Mouse (Mus musculus) CD4-positive, CD25-positive, alpha-beta regulatory T cell, adult 2 months (primary cell): ENCODE data around the gene Tm6sf1.
"Not testable (repeated sequence)": the region's sequence is repeated elsewhere in the genome, so short reads cannot be mapped to it uniquely, and the experiment has no call there.

Experiments used
- DNase-seq: peaks from one replicate; pipeline ENCODE4 v3.0.0-alpha.2; 2012; ENCODE audit warnings: low read depth, low spot score

Tm6sf1 gene

DNA sequence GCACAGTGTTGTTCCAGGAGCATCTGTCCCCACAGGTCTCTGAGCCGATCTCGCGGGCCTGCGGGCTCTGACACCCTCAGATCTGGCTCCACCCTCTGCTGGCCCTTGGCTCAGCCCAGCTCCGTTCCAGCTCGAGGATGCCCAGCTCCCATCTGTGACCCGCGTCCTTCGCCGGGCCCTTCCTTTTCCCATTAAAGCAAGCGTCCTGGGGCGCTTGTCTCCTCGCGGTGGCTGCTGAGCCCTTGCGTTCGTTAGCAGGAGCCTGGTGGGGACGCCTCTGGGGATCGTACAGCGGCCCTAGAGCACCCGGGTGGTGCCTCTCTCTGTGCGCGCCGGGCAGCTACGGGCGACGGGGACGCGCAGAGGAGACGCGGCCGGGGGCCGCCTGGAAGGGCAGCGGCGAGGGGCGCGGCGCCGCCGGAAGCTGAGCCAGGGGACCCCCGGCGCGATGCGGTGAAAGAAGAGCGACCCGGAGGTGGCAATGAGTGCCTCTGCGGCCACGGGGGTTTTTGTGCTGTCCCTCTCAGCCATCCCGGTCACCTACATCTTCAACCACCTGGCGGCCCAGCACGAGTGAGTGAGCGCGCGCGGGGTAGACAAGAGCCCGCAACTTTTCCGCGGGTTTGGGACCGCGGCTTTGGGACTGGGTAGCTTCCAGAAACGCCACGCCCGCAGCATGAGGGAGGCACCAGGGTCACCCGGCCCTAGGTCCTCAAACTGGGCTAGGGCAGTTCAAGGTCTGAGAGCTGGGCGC, at the start of gene Tm6sf1:
TSS of gene Tm6sf1 (plus strand) at position 34 of the 754 bp plus-strand sequence.
- peak; percentile 48 for DNase-seq

DNA sequence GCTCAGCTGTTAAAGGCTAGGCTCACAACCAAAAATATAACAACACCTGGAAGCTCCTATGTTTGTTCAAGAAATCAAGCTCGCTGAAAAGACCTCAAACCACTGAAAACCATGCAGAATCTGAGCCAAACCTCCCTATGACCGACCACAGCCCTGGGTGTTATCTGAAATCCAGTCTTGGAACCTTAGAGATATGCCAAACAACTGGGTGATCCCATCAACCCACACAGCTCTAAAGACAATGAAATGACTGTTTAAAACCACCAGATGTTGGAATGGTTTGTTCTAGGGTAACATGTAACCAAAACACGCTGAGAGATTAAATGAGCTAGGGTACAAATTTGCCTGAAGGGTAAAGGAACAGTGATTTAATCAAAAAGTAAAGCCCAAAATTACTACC, 33.9 kb upstream of the Tm6sf1 start:
- no peak for DNase-seq

DNA sequence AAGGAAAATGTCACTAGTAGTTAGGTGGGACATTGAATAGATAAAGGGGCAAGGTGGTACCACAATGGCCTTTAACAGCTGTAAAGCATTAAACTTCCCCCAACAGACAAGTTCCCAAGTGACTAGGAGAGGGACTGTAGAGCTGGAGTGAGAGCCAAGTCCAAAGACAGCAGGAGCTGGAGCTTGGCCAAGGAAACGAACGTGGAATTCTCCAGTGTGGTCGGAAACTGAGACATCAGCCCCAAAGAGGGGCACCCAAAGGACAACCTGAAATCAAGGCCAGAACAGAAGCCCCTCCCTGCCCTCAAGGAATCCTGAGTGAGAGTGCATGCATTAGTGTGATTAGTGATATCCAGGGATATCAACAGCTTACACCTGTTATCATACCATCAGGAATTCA, 33.4 kb upstream of the Tm6sf1 start:
- no peak for DNase-seq

DNA sequence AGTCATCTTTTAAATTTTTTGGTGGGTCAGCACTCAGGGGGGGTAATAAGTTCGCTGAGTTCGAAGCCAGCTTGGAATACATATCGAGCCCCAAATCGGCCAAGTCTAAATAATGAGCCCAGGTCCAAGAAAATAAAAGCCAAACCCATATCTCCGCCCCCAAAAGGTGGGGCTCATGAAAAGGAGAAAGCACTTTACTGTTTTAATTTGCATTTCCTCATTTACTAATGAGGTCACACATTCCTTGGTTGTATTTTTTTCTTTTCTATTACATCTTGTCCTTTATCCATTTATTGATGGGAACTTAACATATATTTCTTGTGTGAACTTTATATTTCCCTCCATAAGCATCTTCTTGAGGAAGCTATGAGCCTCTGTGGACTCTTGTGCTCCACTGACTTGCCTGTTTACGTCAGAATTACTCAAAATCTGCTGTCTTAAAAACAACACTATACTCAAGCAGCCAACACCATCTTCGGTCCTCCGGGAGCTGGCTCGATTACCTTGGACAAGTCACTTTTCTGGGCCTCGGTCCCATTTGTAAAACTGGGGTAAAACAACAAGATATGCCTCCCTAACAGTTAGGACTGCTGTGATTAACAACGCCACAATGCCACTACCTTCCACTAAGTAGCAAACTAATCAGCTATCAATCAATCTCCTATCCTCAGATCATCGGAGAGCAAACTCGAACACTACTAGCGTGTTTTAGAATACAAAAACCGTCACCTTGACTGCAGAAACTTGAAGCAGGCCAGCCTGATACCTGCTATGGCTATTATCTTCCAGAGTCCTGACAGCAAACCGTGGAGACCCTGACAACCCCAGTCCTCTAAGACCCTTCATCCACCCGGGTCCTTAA, 30.8 kb upstream of the Tm6sf1 start:
- peak; percentile 41 for DNase-seq

DNA sequence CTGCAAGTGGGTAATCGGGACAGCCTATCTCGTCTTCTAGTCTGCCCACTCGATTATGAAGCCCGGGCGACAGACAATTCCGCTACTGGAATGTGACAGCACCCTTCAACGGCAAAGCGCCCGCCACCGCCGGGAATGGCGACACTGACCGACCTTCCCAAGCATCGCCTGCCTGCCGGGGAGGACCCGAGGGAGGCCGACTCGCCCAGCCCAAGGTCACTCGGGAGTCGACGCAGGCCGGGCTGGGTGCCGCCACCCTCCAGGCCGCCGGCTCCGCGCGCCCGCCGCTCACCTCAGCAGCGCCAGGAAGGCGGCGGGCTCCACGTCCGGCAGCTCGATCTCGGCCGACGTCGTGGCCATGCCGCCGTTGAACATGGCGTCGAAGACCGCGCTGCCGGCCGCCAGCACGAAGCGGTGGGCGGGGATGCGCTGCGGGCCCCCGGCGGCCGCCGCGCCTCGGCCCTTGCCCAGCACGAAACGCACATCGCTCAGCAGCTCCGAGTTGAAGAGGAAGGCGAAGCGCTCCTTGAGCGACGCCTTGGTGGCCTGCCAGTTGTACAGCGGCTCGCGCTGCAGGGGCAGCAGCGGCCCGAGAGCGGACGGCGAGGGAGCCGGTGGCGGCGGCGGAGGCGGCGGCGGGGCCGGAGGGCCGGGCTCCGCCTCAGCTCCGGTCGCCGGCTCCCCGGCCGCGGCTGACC, 30.0 kb upstream of the Tm6sf1 start:
- DNase-seq, result peak; percentile 54

DNA sequence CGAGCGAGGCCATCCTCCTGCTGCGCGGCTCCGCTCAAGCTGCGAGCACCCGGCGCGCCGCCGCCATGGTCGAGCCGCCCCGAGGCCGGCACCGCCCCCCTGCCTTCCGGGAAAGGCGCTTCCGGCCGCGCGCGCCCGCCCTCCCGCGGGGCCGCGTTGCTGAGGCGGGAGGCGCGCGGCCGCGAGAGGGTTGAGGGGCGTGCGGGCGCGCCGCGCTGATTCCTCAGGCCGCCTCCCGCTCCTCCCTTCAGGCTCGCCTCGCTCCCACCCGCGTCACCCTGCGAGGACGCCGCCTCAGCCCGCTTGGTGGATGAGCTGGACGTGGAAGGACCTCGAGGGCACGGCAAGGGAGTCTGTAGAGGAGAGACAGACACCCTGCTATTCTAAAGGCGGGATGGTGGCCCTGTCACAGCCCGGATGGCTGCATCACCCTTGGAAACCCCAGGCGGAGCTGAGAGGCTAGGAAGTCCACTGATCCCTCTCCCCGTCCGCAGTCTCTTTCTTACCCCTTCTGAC, 29.4 kb upstream of the Tm6sf1 start, which contains the start of gene Btbd1:
TSS of gene Btbd1 (minus strand) at position 53 of the 516 bp plus-strand sequence.
- peak; percentile 90 for DNase-seq

DNA sequence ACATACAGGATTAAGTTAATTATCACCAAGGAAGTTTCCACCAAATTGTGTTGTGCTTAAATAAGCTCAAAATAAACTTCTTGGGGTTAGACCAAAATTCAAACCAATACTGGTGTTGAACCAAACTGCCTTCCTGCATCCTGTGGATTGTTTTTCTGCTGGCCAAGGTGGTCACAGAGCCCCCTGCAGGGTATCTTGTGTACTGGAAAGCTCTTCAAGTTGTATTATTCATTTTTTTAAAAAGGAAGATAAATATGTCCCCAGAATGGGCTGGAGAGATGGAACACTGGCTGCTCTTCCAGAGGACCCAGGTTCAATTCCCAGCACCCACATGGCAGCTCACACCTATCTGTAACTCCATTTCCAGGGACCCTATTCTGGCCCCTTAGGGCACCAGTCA, 24.0 kb upstream of the Tm6sf1 start:
- peak; percentile 33 for DNase-seq

DNA sequence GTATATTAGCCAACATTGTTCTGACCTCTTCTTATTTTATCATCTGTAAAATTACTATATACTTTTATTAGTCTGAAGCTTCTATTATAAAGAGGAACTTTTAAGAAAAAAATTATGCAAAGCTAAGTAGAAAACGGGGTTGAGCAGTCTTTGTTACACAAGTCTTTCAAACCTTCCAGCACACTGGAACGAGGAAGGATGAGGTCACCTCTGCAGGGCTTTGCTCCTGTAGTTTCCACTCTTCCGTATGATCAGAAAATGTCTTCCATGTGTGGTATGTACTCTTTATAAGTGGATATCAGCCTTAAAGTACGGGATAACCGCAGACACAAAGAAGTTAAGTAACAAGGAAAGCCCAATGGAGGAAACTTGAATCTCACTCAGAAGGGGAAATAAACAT, 23.4 kb upstream of the Tm6sf1 start:
- DNase-seq, result no peak

DNA sequence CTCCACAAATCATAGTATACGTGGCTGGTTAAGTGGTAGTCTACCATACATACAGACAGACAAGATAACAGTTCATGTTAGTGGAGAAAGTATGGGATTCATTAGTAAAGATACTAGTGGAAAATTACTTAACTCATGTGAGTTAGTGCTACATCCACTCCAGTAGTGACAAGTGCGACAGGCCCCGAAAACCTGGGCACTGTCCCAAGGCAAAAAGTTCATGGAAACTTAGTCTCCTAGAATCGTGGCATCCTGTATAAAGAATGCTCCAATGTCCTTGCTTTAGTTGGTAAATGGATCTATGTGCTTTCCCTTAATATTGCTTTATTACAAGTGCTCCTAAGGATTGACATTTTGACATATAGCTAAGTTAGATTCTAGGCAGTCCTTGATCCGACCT, 21.0 kb upstream of the Tm6sf1 start:
- not testable (repeated sequence) for DNase-seq

DNA sequence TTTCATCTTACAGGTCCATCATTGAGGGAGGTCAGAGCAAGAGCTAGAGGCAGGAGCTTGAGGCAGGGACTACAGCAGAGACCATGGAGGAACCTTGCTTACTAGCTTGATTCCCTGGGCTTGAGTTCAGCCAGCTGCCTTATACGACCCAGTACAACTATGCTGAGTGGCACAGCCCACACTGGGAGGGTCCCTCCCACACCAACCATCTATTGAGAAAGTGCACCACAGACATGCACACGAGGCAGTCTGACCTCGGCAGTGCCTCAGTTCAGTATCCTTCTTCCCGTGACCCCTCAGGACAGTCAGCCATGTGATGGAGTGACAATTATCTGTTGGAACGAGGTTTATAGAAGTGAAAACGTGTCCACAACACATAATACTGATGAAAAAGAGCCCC, 19.1 kb upstream of the Tm6sf1 start:
- DNase-seq, result no peak

DNA sequence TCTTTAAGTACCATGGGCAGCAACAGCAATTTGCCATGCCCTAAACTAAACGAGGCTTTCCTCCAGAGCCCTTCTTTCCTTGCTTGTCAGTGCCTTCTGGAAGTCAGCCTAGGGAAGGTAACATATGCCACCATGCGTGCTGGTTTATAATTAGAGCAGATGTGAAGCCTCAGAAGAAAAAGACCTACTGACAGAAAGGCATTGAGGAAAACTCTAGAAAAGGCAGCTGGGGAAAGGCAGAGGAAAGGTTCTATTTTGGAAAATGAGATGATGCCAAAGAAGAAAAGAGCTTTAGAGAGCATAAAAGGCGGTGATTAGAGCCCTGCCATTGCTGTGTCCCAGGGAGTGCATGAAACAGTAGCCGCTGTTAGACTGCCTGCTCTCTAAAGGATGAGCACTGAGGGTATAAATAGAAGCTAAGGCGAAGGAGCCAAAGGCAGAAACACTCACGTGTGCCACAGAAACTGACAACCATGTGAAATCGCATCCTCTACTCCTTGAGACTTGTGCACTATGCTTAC, 18.1 kb upstream of the Tm6sf1 start:
- no peak for DNase-seq

DNA sequence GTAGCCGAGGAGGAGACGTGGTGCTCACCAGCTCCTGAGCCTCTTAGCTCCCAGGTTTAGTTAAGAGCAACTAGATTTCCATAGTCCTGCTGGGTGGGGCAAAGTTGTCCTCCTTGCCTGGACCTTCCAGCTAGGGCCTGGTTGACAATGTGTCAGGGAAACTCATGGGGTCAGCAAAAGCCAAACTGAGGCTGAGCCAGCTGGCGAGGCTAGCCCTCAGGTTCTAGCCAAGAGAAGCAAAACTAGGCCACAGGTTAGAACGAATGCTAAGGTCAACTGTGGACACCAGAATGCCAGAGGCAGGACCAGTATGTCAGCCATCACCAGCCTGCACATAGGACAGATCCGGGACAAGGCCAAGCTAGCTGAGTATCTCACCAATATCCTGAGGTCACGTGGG, 17.4 kb upstream of the Tm6sf1 start:
- no peak for DNase-seq

DNA sequence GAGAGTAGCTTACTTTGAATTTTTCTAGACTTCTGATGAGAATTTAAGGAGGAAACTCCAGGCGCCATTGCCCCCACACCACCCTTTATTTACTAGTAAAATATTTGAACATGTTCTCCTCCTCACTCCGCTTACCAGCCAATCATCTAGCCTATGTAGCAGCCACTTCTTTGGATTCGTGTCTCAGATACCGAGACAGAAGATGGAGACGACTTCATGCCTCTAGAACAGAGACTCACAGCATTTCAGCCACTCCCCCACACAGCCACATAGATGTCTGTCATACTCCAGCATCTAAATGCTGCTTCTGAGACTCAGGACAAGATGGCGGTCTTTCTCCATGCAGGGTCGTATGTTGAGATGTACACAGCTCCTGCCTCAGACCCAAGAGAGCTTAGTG, 16.7 kb upstream of the Tm6sf1 start:
- DNase-seq, result no peak

DNA sequence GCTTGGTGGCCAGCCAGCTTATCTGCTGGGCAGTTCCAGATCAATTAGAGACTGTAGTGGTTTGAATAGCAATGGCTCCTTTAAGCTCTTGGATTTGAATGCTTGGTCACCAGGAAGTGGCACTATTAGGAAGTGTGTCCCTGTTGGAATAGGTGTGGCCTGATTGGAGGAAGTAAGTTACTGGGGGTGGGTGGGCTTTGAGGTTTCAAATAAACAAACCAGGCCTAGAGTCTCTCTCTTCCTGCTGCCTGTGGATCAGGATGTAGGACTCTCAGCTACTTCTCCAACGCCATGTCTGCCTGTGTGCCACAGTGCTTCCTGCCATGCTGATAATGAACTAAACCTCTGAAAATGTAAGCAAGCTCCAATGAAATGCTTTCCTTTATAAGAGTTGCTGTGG, 15.8 kb upstream of the Tm6sf1 start:
- DNase-seq, result no peak

DNA sequence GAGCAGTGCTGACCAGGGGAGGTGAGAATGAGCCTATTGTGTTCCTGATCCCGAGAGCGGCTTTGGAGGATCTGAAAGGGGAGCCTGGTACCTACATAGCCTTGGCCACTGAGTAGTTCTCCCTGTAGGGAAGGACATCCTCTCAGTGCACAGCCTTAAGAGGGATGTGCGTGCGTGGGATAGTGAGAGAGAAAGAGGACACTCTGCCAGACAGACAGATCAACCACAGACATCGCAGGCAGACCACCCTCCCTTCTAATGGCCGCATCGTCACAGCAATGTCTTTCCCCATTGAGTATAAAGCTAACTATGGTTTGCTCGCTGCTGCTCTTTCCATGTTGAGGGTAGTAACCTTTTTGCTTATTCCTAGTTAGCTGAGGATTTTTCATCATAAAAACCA, 14.9 kb upstream of the Tm6sf1 start:
- DNase-seq, result no peak

DNA sequence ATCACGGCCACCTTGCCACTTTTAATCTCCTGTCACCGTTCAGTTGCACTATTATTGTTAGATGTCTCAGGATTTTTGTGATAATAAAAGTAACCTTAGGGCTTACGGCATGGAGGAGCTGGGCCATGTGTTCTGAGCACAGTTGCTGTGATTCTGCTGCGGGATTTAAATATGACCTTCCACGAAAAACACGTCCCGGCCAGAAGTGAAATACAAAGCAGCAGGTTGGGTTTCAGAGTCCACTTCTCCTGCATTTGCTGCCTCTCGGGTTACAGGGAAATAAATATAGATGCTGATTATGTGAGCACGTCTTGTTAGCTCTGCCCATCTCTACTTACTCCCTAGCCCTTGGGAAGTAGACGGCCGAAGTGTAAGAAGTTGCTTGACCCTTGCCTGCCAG, 14.0 kb upstream of the Tm6sf1 start:
- DNase-seq, result no peak

DNA sequence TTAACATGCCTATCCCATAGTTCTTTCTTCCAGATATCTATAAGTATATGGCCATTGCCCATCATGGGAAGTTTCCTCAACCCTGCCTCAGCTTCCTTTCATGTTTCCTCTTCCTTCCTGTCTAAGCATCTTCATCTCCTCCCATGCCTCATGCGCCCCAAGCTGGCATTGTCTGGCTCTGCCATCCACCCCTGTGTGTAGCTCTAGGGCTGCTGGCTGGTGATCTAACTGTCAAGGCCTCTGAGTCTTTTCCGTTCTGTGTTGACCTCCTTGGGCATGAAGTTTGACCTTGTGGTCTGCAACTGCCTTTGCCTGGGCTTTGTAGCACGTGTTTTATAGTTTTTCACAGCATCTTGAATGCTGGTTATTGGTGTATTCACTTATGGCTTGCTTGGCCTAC, 13.5 kb upstream of the Tm6sf1 start:
- no peak for DNase-seq

DNA sequence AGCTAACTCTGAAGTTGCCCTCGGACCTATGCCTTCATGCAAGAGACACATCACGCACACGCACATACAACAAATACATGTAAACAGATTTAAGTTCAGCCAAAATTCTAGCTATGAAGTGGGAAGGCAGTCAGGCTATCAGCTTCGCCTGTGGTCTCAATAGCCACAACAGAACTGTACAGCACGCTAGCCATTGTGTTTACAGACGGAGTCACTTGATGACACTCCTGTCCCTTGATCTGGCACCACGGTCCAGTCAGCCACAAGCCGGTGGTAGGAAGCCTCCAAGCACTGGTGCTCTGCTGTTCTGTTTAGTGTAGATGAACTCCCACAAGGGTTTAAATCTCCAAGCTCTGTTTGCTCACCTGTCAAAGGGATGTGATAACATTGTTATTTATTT, 12.8 kb upstream of the Tm6sf1 start:
- DNase-seq, result no peak

DNA sequence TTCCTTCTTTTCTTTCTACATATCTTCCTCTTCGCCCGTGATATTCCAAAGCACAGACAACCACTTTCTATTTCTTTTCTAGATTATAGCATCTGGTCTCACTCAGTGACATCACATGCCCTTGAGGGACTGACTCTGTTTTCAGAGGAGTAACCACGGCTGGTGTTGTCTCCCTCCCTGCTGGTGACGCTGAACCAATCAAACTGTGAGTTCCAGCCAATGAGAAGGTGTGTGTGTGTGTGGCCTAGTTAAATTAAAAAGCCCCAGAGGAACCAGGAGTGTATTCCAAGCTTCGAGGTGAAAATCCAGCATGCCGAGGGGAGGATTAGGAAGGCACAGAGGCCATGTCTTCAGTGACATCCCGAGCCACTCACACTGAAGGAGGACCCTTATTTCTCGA, 11.8 kb upstream of the Tm6sf1 start:
- DNase-seq, result no peak

DNA sequence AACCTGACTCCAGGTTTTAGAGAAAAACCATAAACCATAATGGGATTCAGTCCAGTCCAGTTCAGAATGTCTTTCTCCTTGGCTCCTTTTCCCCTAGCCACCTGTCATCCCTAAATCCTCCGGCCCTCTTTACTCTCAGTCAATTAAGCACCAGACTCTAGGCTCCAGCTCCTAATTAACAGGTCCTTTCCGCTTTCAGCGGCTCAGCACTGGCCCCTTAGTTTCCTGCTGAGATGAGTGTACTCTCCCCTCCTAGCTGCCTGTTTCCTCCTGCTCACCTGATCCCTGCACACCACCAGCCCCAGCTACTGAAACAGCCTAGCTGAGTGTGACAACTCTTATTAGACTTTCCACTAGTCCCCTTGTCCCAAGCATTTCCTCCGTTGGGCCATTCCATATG, 11.0 kb upstream of the Tm6sf1 start:
- no peak for DNase-seq

DNA sequence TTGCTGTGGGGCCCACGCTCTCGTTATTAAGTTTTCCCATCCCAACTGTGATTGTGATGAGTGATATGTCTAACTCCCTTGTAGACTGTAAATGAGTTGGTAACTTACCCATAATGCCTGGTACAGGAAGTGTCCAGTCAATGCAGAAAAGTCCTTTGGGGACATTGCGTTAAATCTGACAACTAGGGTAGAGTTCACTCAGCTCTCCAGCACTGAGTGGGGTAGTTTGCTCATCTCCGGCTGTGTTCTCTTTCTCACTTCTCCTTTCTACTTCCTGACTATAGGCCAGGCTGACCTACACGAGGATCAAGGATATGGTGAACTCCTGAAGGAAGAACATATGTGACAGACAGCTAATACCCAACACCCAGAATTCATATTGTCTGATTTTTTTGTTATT, 9.6 kb upstream of the Tm6sf1 start:
- no peak for DNase-seq

DNA sequence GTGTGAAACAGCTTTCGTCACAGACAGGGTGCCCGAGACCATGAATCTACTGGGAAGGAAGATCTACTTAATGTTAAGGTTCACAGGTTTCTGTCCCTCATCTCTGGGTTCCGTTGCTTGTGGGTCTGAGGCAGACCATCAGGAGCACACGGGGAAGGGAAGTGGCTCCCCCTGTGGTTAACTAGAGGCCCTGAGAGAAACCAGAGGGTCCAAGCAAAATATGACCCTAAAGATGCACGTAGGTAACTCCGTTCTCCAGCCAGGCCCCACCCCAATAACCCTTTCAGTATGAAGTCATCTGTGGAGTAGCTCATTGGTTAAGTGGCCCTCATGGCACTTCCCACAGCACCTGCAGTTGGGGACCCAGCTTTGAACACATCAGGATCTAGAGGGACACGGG, 9.2 kb upstream of the Tm6sf1 start:
- DNase-seq, result no peak
